Comparison of ENCODE assay signal across 20 mouse cellular contexts in the genomic region with DNA sequence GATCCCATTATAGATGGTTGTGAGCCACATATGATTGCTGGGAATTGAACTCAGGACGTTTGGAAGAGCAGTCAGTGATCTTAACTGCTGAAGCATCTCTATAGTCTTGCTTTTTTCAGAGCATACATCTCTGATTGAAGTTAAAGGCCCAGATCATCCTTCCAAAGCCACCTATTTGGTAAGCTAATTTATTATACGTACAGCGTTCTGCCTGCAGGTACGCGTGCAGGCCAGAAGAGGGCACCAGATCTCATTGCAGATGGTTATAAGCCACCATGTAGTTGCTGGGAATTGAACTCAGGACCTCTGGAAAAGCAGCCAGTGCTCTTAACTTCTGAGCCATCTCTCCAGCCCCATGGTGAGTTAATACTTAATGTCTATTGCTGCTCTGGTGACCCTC. TPM values are rescaled to one million over a fixed set of nuclear protein-coding genes. Genes with fewer than 3 reads are reported as not detected.
DNase-seq lines count a peak whose midpoint lies in the region; ATAC-seq and TF ChIP-seq lines count a peak whose summit lies in the region.
"Had no signal": no experiment of that assay in that cellular context is flagged by ENCODE, and none has a peak within 500 bp of the region (broad histone marks: within the 10 kb centered on the region; RNA-seq: fewer than 3 reads in every experiment).

No protein-coding gene starts in this region.

- H3K27ac ChIP-seq in kidney, adult 2 months (ENCODE audit: insufficient read depth, low read depth, low read length) = no peak overlapping the region
- H3K27ac ChIP-seq in kidney, embryonic 16.5 days (ENCODE audit: low read length) = no peak overlapping the region
- no peak overlapping the region for H3K27ac ChIP-seq in midbrain, postnatal 0 days (ENCODE audit: low read depth, low read length)
- no peak overlapping the region for H3K27ac ChIP-seq in midbrain, embryonic 14.5 days (replicated peaks; ENCODE audit: low read depth, low read length)
- no peak overlapping the region for H3K27ac ChIP-seq in small intestine, adult 2 months (ENCODE audit: insufficient read depth, low read depth, low read length)
- H3K27ac ChIP-seq: embryonic facial prominence, embryonic 12.5 days; forebrain, embryonic 10.5 days; limb, embryonic 10.5 days; midbrain, embryonic 15.5 days; neural tube, embryonic 12.5 days had no signal

- TF ChIP-seq CTCF in kidney, adult 2 months (conservative IDR thresholded peaks at IDR 0.05; ENCODE audit: insufficient read depth, insufficient read length, low read depth, low read length) = peak; percentile 39; the same call in 1 of the 2 replicates
- TF ChIP-seq CTCF in midbrain, postnatal 0 days (IDR thresholded peaks at IDR 0.05) = peak; percentile 35; the same call in 1 of the 2 replicates
- TF ChIP-seq CTCF in brain, embryonic 14.5 days (IDR thresholded peaks at IDR 0.05; ENCODE audit: borderline replicate concordance, extremely low read depth, insufficient read depth, insufficient read length) = peak; percentile 13; the same call in 1 of the 2 replicates
- peak; percentile 21; the same call in 1 of the 2 replicates for TF ChIP-seq CTCF in small intestine, adult 2 months (IDR thresholded peaks at IDR 0.05; ENCODE audit: extremely low read depth, insufficient read length, insufficient replicate concordance, low read depth, low read length)

- H3K9ac ChIP-seq in kidney, embryonic 16.5 days (replicated peaks; ENCODE audit: low read length) = no peak overlapping the region
- no peak overlapping the region for H3K9ac ChIP-seq in midbrain, postnatal 0 days (replicated peaks; ENCODE audit: low read length, poor library complexity, severe bottlenecking)
- H3K9ac ChIP-seq in midbrain, embryonic 14.5 days (replicated peaks; ENCODE audit: low read length) = no peak overlapping the region
- H3K9ac ChIP-seq: embryonic facial prominence, embryonic 12.5 days; midbrain, embryonic 15.5 days; neural tube, embryonic 12.5 days had no signal

- 0 out of 2 replicates have a peak, but pooled peaks cover 4% of the 10 kb centered on the region for H3K9me3 ChIP-seq in kidney, embryonic 16.5 days (ENCODE audit: low read length)
- H3K9me3 ChIP-seq in midbrain, postnatal 0 days (ENCODE audit: low read length) = no peaks in the 10 kb centered on the region
- H3K9me3 ChIP-seq in midbrain, embryonic 14.5 days (ENCODE audit: control insufficient read depth, low read length) = no peaks in the 10 kb centered on the region
- H3K9me3 ChIP-seq: embryonic facial prominence, embryonic 12.5 days; limb, embryonic 10.5 days; midbrain, embryonic 15.5 days had no signal

- 87% methylated on average over 5 of the region's 5 CpGs for WGBS in kidney, adult 2 months
- 84% methylated on average over 5 of the region's 5 CpGs for WGBS in kidney, embryonic 16.5 days
- 79% methylated on average over 5 of the region's 5 CpGs for WGBS in midbrain, postnatal 0 days
- WGBS in midbrain, embryonic 14.5 days = 85% methylated on average over 5 of the region's 5 CpGs
- WGBS in small intestine, adult 2 months = 87% methylated on average over 5 of the region's 5 CpGs

- no peak for DNase-seq in kidney, adult 2 months
- DNase-seq in midbrain, postnatal 0 days (ENCODE audit: low spot score) = no peak
- no peak for DNase-seq in midbrain, embryonic 14.5 days
- no peak for DNase-seq in brain, embryonic 14.5 days (ENCODE audit: low read depth)
- DNase-seq: adrenal gland, postnatal 14 days; cerebellum, postnatal 10 days; heart, adult 11 months; kidney, postnatal 14 days; lung, postnatal 4 days; retina, postnatal 1 day had no signal

- peaks cover 5% of the 10 kb centered on the region for H3K4me1 ChIP-seq in kidney, adult 2 months (ENCODE audit: control insufficient read depth, insufficient read depth, low read length)
- H3K4me1 ChIP-seq in kidney, embryonic 16.5 days (ENCODE audit: insufficient read depth, low read length) = peaks cover 15% of the 10 kb centered on the region
- peaks cover 5% of the 10 kb centered on the region; the same call in 1 of the 2 replicates for H3K4me1 ChIP-seq in midbrain, postnatal 0 days (ENCODE audit: insufficient read depth, low read length)
- H3K4me1 ChIP-seq in midbrain, embryonic 14.5 days (ENCODE audit: control insufficient read depth, insufficient read depth, low read length) = peaks cover 5% of the 10 kb centered on the region; the same call in 1 of the 2 replicates
- peaks cover 13% of the 10 kb centered on the region for H3K4me1 ChIP-seq in small intestine, adult 2 months (ENCODE audit: control insufficient read depth, insufficient read depth, insufficient read length, low read length)

- no peak for ATAC-seq in kidney, embryonic 16.5 days (ENCODE audit: low FRiP score, low TSS enrichment)
- no peak for ATAC-seq in midbrain, postnatal 0 days (ENCODE audit: low FRiP score)
- no peak for ATAC-seq in midbrain, embryonic 14.5 days (ENCODE audit: low FRiP score, low TSS enrichment)
- no peak for ATAC-seq in activated CD4-positive, CD25-positive, alpha-beta regulatory T cell, adult 4 months
- ATAC-seq: hindbrain, embryonic 16.5 days; midbrain, embryonic 15.5 days; Patski had no signal

- no peaks in the 10 kb centered on the region for H3K36me3 ChIP-seq in kidney, adult 2 months (ENCODE audit: control insufficient read depth, insufficient read depth, low read length)
- H3K36me3 ChIP-seq in kidney, embryonic 16.5 days (ENCODE audit: insufficient read depth, low read length) = no peaks in the 10 kb centered on the region
- H3K36me3 ChIP-seq in midbrain, postnatal 0 days (ENCODE audit: insufficient read depth, low read length) = no peaks in the 10 kb centered on the region
- no peaks in the 10 kb centered on the region for H3K36me3 ChIP-seq in midbrain, embryonic 14.5 days (ENCODE audit: control insufficient read depth, insufficient read depth, low read length)
- no peaks in the 10 kb centered on the region for H3K36me3 ChIP-seq in small intestine, adult 2 months (ENCODE audit: control insufficient read depth, insufficient read depth, low read length)
- H3K36me3 ChIP-seq: embryonic facial prominence, embryonic 12.5 days; forebrain, embryonic 10.5 days; limb, embryonic 10.5 days; midbrain, embryonic 15.5 days; neural tube, embryonic 12.5 days had no signal

- no peak for TF ChIP-seq POLR2A in kidney, adult 2 months (IDR thresholded peaks at IDR 0.05; ENCODE audit: low read depth, low read length)
- no peak for TF ChIP-seq POLR2A in brain, embryonic 14.5 days (IDR thresholded peaks at IDR 0.05; ENCODE audit: borderline replicate concordance, extremely low read depth, insufficient read depth, insufficient read length, poor library complexity, severe bottlenecking)
- no peak for TF ChIP-seq POLR2A in small intestine, adult 2 months (IDR thresholded peaks at IDR 0.05; ENCODE audit: low read depth, low read length)

- no peak overlapping the region for H3K4me2 ChIP-seq in kidney, embryonic 16.5 days (replicated peaks; ENCODE audit: low read depth, low read length)
- H3K4me2 ChIP-seq in midbrain, postnatal 0 days (ENCODE audit: low read depth, low read length, poor library complexity, severe bottlenecking) = no peak overlapping the region
- no peak overlapping the region for H3K4me2 ChIP-seq in midbrain, embryonic 14.5 days (ENCODE audit: low read length)
- H3K4me2 ChIP-seq: embryonic facial prominence, embryonic 12.5 days; midbrain, embryonic 15.5 days; neural tube, embryonic 12.5 days had no signal

- H3K27me3 ChIP-seq in kidney, adult 2 months (replicated peaks; ENCODE audit: control insufficient read depth, insufficient read depth, low read length) = no peaks in the 10 kb centered on the region
- H3K27me3 ChIP-seq in kidney, embryonic 16.5 days (ENCODE audit: insufficient read depth, low read length) = no peaks in the 10 kb centered on the region
- no peaks in the 10 kb centered on the region for H3K27me3 ChIP-seq in midbrain, postnatal 0 days (ENCODE audit: insufficient read depth, low read length)
- no peaks in the 10 kb centered on the region for H3K27me3 ChIP-seq in midbrain, embryonic 14.5 days (ENCODE audit: control insufficient read depth, insufficient read depth, low read length)
- no peaks in the 10 kb centered on the region for H3K27me3 ChIP-seq in small intestine, adult 2 months (ENCODE audit: control insufficient read depth, insufficient read depth, low read length)
- H3K27me3 ChIP-seq: midbrain, embryonic 15.5 days; Patski had no signal

- no peak overlapping the region for H3K4me3 ChIP-seq in kidney, adult 2 months (ENCODE audit: insufficient read depth, low read depth, low read length)
- H3K4me3 ChIP-seq in kidney, embryonic 16.5 days (ENCODE audit: low read length) = no peak overlapping the region
- H3K4me3 ChIP-seq in midbrain, postnatal 0 days (ENCODE audit: low read depth, low read length) = no peak overlapping the region
- no peak overlapping the region for H3K4me3 ChIP-seq in midbrain, embryonic 14.5 days (replicated peaks; ENCODE audit: low read depth, low read length)
- H3K4me3 ChIP-seq in small intestine, adult 2 months (ENCODE audit: low read depth, low read length) = no peak overlapping the region
- H3K4me3 ChIP-seq: embryonic facial prominence, embryonic 12.5 days; forebrain, embryonic 10.5 days; limb, embryonic 10.5 days; midbrain, embryonic 15.5 days; neural tube, embryonic 12.5 days had no signal

RNA-seq across cellular contexts. Expression of a gene that starts 56.7 kb away (rescaled TPM):
- polyA plus RNA-seq in kidney, adult 2 months (2012; rRNA removed) = 5.1 and 5.9 TPM in 2 replicates
- polyA plus RNA-seq in kidney, embryonic 16.5 days (2015; fragmentation: Nextera tagmentation; extraction: Ambion mirVana) = 0.95 and 0.99 TPM in 2 replicates
- total RNA-seq in midbrain, postnatal 0 days (2014; rRNA removed) = 0.16 TPM in 1 of 2 replicates, not detected in the other
- polyA plus RNA-seq in midbrain, postnatal 0 days (2015; fragmentation: Nextera tagmentation; extraction: Ambion mirVana) = 1.3 and 1.4 TPM in 2 replicates
- 0.43 and 0.47 TPM in 2 replicates for polyA plus RNA-seq in midbrain, embryonic 14.5 days (2014; fragmentation: Nextera tagmentation; extraction: Ambion mirVana)
- 0.49 and 0.55 TPM in 2 replicates for polyA plus RNA-seq in brain, embryonic 14.5 days (2012; rRNA removed)
- polyA plus RNA-seq in small intestine, adult 2 months (2012; rRNA removed) = 0.14 and 0.15 TPM in 2 replicates
- 1 to 10 TPM; 1.1 to 2.0 TPM for polyA plus RNA-seq in activated CD4-positive, CD25-positive, alpha-beta regulatory T cell, adult 4 months (2017; shearing (Covaris generic))

RNA-seq across cellular contexts. Expression of a gene that starts 57.0 kb away (rescaled TPM):
- 4.7 and 5.8 TPM in 2 replicates for polyA plus RNA-seq in kidney, adult 2 months (2012; rRNA removed)
- 51.4 and 71.6 TPM in 2 replicates for polyA plus RNA-seq in kidney, embryonic 16.5 days (2015; fragmentation: Nextera tagmentation; extraction: Ambion mirVana)
- 24.3 and 38.5 TPM in 2 replicates for total RNA-seq in midbrain, postnatal 0 days (2014; rRNA removed)
- polyA plus RNA-seq in midbrain, postnatal 0 days (2015; fragmentation: Nextera tagmentation; extraction: Ambion mirVana) = 40.3 and 45.8 TPM in 2 replicates
- 35.3 and 38.8 TPM in 2 replicates for polyA plus RNA-seq in midbrain, embryonic 14.5 days (2014; fragmentation: Nextera tagmentation; extraction: Ambion mirVana)
- polyA plus RNA-seq in brain, embryonic 14.5 days (2012; rRNA removed) = 22.9 and 30.1 TPM in 2 replicates
- 2.7 and 2.8 TPM in 2 replicates for polyA plus RNA-seq in small intestine, adult 2 months (2012; rRNA removed)
- 10 to 100 TPM; 56.3 to 76.7 TPM for polyA plus RNA-seq in activated CD4-positive, CD25-positive, alpha-beta regulatory T cell, adult 4 months (2017; shearing (Covaris generic))
